31 mouse cellular contexts compared by ENCODE assay signal in the genomic region with DNA sequence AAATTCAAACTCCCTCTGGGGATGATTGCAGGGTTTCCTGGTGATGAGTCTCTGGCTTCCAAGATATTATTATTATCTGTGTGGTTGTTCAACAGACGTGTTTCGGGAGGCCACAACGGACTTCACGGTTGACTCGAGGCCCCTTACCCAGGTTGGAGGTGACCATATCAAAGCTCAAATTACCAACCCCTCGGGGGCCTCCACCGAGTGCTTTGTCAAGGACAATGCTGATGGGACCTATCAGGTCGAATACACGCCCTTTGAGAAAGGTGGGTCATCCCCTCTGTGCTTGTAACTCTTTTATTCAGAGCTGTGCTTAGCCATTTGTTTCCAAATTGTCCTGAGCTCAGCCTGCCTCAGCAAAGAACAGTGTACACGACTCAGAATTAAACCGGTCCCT. TPM values are rescaled to one million over a fixed set of nuclear protein-coding genes. Genes with fewer than 3 reads are reported as not detected.
"Had no signal": no experiment of that assay in that cellular context is flagged by ENCODE, and none has a peak within 500 bp of the region (broad histone marks: within the 10 kb centered on the region; RNA-seq: fewer than 3 reads in every experiment).

No protein-coding gene starts in this region.

- H3K4me3 ChIP-seq: limb, embryonic 12.5 days; limb, embryonic 15.5 days; liver, embryonic 15.5 days; midbrain, embryonic 13.5 days; myocyte; neural tube, embryonic 13.5 days had no signal

- H3K4me1 ChIP-seq: liver, embryonic 15.5 days; midbrain, embryonic 13.5 days had no signal

- ATAC-seq: midbrain, embryonic 13.5 days; midbrain, embryonic 16.5 days had no signal

- H3K4me2 ChIP-seq: limb, embryonic 12.5 days; limb, embryonic 15.5 days; liver, embryonic 15.5 days; midbrain, embryonic 13.5 days; neural tube, embryonic 13.5 days had no signal

- H3K27me3 ChIP-seq: limb, embryonic 12.5 days; limb, embryonic 15.5 days; liver, embryonic 15.5 days; midbrain, embryonic 13.5 days; neural tube, embryonic 13.5 days had no signal

- H3K9ac ChIP-seq: limb, embryonic 12.5 days; limb, embryonic 15.5 days; liver, embryonic 15.5 days; midbrain, embryonic 13.5 days; neural tube, embryonic 13.5 days had no signal

- DNase-seq: kidney, adult 11 months; kidney, adult 9 months; kidney, postnatal 14 days; kidney, postnatal 4 days; left cerebral cortex, postnatal 4 days; lung, adult 2 months; lung, postnatal 14 days; lung, postnatal 4 days; retina, postnatal 1 day; right cerebral cortex, postnatal 25 days; thymus, adult 18-20 months; thymus, postnatal 14 days; thymus, postnatal 4 days had no signal

- H3K27ac ChIP-seq: limb, embryonic 12.5 days; limb, embryonic 15.5 days; liver, embryonic 15.5 days; midbrain, embryonic 13.5 days; neural tube, embryonic 13.5 days had no signal

- H3K9me3 ChIP-seq: limb, embryonic 12.5 days; limb, embryonic 15.5 days; liver, embryonic 15.5 days; midbrain, embryonic 13.5 days; neural tube, embryonic 13.5 days had no signal

RNA-seq across cellular contexts. Expression of gene Gm45521, which starts 50.0 kb away (rescaled TPM):
- total RNA-seq: layer of hippocampus, adult 18-20 months; layer of hippocampus, postnatal 14 days; left cerebral cortex, postnatal 14 days; left cerebral cortex, postnatal 4 days; megakaryocyte progenitor cell, adult 5-6 weeks; megakaryocyte-erythroid progenitor cell, adult 5-6 weeks; monocyte, adult 5-6 weeks; neutrophil, adult 5-6 weeks had no signal
- polyA plus RNA-seq: kidney, embryonic 16.5 days; limb, embryonic 12.5 days; limb, embryonic 15.5 days; liver, embryonic 15.5 days; lung, adult 2 months; lung, embryonic 16.5 days; myocyte; spleen, adult 2 months; stomach, embryonic 16.5 days had no signal
